Mouse (Mus musculus) thymus, postnatal 10 days (tissue): ENCODE data around the gene Ilf2.

Source experiments
- DNase-seq, 2 experiments: peaks; one replicate each; pipeline ENCODE4 v3.0.0; 2021; ENCODE audit warnings: low spot score in 2 of 2

The Ilf2 gene

DNA sequence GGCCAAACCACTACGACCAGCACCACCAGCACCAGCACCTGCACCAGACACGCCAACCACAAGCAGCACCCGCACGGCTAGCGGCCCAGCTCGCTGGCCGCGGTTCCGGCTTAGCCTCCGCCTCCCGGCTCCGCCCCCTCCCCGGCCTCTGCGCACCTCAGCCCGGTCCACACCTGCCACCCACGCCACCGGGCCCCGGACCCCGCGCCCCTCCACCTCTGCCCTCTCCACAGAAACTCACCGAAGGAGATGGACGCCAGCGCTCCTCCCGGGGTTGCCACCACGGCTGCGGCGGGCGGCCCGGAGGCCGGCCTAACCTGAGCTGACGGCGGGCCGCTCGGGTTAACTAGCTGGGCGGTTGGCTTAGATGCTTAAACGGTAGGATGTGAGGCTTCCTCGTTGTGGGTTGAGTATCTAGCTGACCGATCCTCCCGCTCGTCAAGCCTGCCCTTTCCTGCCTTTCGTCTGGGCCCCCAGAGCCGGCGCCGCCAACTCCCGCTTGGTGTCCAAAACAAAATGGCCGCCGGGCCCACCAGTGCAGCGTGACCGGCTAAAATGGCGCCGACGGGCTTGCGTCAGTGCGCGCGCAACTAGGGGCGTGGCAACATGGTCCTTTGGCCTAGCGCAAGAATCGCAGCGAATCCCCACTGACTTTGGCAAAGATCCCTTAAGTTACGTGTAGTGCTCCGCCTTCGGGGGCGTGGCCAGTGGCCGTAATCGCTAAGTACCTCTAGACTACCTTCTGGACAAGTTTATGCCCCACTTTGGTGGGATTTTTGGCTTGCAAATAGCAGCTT, 33.2 kb downstream of the Ilf2 start, which contains the start of gene Chtop:
Gene Chtop, minus strand, starts transcription at position 549 of the 797 bp plus-strand sequence.
- DNase-seq = peak; percentile 98 to 100

DNA sequence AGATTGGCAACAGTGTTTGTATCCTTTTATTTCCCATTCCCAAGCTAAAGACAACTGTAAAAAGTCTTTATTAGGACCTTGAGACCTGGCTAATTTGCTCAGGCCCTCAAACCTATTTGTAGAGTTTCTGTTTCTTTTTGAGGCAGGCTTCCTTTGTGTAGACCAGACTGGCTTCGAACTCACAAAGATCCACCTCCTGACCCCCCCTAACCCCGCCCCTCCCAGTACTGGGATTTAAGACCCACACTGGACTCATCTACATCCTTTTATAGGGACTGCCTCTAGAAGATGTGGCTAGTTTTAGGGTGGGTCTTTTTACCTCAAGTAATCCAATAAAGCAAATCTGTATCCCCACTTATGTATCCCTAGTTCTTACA, 33.8 kb downstream of the Ilf2 start:
- no peak for DNase-seq

DNA sequence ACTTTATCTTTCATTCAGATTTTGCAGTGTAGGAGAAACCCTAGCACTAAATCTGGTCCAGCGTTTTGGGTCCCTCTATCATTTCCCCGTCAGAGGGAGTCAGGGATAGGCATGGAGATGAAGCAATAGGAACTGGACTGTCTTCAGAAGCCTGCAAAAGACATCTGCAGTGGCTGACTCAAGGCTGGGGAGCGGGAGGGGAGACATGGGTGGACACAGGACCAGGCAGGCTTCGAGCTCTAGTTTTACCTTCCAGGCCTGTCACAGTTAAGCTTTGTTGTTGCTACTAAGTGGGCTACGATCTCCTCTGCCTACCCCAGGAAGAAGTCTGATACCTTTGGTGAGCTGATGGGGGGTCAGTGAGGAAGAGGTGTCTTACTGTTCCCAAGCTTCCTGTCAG, 36.4 kb downstream of the Ilf2 start:
- DNase-seq = no peak

DNA sequence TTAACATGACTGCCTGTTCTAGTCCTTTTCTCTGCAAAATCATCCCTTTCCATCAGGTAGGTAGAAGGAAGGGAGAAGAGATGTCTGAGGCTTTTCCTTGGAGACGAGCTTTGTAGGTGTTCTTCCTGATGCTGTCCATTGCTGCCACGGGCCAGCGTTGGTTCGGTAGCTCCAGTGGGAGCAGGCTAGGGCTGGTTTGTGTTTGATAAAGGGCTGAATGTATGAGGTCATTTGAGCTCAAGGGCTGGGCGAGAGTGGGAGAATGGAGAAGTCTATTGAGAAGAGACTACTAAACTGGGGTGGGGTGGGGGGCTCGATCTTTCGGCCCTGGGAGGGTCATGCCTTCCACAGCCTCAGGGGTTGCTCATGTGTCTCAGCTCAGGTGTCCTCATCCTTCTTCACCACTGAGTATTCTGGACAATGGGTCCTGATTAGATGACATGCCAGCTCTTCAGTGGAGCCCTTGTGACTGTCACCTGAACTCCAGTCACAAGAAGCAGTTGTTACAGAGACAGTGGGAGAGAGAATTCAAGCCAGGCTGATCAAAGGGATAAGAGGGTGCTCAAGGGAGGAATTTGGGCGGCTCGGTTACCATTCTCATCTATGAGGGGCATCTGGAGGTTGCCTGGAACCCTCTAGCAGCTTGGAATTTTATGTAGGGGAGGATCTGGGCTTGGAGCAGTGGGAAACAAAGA, 37.2 kb downstream of the Ilf2 start:
- DNase-seq = no peak

DNA sequence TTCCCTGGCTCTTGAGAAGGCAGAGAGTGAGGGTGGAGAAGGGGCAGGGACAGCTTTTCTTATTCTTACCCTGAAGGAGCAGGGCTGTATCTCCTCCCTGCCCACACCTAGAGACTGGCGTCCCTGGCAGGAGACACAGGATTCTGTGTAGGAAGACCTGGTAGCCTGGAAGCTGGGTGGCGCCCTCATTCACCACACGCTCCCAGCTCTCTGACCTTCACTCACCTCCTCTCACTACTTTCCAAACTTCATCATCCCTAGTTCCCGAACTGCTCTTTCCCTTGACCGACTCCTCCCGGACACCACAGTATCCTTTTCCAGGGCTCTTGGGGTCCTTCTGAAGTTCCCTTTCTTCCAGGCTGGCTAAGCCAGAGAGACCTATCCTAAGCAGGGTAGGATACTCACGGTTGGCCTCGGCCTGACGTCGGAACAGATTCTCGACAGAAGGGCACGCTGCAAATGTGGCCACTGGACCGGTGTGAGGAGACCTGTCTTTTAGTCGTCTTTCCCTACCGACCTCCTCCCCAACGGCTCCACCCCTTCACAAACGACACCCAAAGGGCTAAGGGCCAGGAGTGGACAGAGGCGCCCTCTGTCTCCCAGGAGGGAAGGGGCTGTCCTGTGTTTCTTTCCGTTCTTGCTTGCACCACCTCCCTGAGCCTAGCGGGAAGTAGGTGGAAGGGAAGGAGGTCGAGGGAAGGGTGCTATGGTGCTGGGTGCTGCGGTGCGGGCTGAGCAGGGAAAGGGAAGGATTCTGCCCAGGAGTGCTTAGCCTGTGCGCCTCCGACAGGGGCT, 38.1 kb downstream of the Ilf2 start, which contains the start of the genes S100a1 and S100a13:
Gene S100a1, minus strand, starts transcription at position 597 of the 795 bp plus-strand sequence.
Gene S100a13, plus strand, starts transcription at position 640 of the 795 bp plus-strand sequence.
- no peak for DNase-seq

DNA sequence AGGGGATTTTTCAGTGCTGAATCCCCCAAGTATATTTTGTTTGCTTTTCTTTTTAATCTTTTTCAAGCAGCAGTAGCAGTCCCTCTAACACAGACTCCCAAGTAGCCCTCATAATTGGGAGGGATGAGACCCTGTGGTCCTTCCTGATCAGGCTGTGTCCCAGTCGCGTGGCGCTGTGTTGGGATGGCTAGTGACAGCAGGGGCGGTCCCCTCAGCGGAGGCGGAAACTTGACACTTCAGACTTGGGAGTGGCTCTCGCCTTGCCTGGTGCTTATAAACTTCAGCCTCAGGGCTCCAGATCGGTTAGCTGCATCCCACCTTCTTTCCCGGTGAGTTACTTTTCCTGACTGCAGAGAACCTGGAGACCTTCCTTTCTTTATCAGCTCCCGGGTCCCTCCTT, 38.8 kb downstream of the Ilf2 start:
- peak; percentile 41 to 58 for DNase-seq

DNA sequence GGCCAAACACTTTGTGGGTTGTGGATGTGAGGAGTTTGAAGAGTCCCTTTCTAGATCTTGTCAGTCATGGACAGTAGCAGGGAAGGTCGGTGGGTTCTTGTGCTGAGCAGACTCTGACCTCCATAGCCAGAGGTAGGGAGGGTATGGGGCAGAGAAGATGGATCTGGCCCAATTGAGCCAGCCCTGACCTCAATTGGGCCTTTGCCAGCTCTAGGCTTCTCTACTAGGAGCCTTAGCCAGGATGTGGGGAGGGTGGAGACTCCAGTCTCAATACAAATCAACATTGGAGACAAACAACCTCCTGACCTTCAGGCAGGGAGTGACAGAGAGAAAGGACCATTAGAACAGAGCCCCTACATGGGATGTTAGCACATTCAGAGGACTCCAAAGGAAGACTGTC, 39.3 kb downstream of the Ilf2 start:
- no peak for DNase-seq

DNA sequence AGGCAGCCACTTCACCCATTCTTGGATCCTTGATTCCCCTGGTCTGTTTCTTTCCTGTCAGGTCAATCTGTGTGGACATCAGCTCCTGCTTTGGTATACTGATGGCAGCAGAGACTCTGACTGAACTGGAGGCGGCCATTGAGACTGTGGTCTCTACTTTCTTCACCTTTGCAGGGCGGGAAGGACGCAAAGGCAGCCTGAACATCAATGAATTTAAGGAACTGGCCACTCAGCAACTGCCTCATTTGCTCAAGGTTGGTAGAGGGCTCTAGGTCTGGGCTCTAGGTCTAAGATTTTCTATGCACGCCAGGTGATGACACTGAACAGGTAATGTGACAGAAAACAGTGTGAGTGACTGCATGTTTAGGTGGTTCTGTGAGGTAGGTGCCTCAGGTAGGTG, 39.9 kb downstream of the Ilf2 start:
- DNase-seq = no peak

DNA sequence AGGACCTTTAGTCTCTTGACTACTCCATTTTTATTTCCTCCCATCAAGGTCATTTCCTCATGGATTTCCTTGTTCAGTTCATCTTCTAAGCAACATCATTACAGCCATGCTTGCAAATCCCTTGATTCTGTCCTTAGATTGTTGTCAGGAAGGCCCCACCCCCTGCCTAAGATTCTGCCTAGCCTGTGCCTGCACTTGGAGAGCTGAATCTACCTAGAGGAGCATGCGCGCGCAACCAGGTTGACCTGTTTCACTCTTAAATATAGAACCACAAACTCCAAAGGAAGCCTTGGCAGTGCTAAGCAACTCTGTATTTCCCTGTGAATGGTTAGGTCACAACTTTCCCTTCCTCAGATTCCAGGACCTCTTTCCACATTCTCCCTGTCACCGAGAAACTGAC, 41.8 kb downstream of the Ilf2 start:
- no peak for DNase-seq

DNA sequence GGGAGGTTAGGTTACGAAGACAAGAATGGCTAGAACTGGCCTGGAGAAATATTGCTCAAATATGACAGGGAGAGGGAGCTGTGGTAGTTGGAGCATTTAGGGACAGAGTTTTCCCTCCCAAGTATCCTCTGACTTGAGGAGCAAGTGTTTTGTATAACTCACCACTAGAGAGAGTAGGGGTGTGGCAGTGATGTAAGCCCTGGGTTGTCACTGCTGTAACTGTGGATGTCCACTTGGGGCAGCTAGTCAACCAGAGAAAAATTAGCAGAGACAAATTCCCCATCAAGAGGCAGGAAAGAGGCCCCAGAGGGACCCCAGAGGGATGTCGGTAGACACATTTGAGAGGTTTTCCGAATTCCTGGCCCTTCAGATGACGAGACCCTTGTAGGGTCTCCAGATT, 49.5 kb downstream of the Ilf2 start:
- DNase-seq = no peak

DNA sequence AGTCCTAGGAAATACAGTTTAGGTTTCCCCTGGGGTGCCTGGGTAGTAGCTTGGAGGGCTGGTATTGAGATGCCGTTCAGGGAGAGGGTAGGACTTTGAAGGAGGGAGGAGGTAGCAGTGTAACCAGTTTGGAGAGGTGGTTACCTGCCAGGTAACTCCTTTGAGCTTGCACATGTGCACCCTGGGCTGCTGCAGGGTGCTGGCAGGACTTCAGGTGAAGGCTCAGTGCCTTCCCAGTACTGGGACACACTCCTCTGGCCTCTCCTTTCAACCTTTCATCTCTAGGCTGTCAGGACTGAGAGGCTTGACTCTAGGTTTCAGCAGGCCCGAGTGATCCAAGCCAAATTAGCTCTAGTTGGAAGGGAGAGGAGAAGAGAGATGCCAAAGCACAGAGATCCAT, 50.1 kb downstream of the Ilf2 start:
- DNase-seq = no peak

DNA sequence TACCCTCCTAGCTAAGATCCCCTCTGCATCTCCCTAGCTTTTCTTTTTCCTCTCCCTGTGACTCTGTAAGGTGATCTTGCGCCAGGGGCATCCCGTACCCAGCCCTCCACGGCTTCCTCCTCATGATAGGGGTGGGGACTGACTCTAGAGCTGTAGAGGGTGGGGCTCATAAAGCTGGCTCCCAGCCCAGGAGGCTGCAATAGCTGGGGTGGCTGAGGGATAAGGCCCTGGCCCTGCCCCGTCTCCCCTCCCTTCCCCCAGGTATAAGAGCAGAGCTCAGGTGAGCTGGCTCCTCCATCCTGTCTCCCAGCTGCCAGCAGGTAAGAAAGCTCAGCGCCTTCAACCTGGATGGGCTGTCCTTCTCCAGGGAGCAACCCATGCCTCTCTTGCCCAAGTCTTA, 50.7 kb downstream of the Ilf2 start, which contains the start of gene S100a14:
Gene S100a14, plus strand, starts transcription at position 277 of the 400 bp plus-strand sequence.
- no peak for DNase-seq

DNA sequence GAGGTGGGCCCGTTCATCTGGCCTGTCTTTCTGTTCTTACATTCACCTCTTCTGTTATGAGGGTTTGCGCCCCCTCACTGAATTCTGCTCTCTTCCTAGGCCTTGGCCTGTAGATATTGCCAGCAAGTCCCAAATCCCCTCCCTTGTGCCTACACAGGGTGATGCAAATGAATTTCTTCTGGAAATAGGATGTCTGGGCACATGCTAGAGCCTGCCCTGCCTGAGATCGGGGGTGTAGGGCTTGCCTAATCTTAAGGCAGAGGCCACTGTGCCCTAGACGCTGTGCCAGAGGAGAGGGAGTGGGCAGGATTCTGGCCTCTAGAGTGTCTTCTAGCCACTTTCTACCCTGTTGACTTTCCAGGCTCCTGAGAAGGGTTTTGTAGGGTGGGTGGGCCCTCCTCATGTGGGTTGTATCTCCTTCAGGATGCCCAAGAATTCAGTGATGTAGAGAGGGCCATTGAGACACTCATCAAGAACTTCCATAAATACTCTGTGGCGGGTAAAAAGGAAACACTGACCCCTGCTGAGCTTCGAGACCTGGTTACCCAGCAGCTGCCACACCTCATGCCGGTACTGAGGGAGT, 51.5 kb downstream of the Ilf2 start:
- no peak for DNase-seq

DNA sequence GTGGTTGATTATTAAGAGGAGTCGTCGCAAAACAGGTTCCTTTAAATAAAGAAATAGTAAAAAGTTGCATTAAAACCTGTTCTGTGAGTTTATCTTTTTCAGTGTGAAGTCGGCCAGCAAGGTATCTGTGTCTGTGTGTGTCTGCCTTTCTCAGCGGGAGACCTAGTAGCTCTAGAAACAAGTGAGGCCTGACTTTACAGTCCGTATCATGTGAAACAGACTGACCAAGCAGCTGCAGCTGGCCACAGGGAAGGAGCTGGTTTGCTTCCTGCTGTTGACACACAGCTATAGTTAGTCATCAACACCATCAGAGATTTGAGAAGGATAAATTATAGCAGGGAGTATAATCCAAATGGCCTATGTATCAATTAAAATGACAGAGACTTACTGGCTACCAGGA, 55.8 kb downstream of the Ilf2 start:
- no peak for DNase-seq

DNA sequence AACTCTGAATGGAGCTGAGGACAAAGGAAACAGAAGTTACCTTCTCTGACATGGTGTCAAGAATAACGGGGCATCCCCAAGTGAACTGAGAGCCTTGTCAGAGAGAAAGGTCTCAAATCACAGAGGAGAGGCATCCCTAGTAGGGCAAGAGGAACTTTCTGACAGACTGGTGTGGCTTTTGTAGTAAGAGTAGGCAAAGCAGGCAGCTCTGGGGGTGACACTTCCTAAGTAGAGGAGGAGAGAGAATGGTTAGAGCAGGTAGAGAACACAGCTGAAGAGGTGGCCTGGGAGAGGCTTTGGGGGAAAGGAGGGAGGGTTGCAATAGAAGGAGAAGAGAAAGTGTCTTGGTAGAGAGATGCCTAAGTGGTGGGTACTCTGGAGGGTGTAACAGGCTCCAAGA, 59.5 kb downstream of the Ilf2 start:
- no peak for DNase-seq

DNA sequence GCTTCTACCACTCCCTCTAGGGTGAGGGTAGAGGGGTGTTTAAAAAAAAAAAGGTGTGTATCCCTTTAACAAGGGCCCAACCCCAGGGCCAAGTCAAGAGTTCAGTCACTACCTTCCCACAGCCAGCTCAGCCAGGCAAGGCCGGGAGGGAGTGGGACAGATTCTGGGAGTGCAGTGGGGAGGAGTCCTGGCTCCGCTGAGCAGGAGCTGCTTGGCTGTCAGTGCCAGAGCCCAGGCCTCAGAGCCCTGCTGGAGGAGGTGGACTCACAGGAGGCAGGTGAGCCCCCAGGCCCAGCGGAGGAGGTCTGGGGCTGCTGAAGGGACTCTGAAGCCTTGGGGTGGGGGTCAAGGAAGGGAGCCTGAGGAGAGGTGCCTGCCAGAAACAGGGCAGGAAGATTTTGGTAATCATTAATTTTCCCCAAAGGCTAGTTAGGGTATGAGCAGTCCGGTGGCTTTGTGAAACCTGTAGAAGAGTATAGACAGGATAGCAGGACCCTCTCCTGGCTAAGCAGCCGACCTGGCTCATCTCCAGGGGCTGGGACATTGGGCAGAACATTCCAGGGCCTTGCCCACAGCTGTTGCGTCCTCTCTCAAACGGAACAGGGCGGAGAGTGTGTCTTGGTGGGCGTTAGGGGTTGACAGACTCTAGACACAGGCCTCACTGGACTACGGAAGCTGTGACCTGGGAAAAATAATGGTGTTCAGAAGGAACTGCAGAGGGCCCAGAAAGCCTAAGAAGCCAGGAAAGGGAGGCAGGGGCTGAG, 61.4 kb downstream of the Ilf2 start, which contains the start of gene S100a16:
Gene S100a16, plus strand, starts transcription at position 114 of the 764 bp plus-strand sequence.
- DNase-seq = no peak

DNA sequence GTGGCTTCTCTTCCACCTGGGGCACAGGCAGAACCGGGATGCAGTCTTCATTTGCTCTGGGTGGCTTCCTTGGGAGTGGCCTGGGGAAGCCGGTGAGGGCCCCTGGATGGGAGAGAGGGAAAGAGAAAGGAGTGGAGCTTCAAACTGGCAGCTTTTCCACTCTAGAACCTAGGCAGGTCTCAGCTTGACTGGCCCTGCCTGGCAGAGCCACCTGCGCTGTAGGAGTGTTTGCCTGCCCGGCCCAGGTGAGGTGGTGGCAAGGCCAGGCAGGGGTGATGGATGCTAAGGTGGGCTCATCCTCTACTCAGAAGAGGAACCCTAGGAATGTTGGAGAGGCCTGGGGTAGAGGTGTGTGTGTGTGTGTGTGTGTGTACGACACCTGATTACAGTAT, 62.0 kb downstream of the Ilf2 start:
- no peak for DNase-seq
